Comparison of ENCODE assay signal across 11 mouse cellular contexts in the genomic region with DNA sequence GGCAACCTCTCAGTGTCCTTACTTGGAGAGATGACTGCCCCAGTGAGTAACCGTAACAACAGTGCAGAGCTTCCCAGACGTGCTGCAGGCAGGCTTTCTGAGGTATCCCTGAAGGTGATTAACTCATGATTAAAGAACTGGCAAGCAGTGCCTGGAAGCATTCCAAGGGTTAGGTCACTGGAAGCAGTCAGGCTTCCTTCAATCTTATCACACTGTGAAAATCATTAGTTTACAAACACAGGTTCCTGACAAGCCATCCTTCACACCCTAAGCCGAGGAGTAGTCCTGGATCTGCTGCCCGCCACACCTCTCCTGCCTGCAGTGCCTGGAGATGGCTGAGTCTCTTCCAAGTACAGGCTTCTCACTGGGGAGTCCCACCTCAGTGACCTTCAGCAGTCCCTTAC.
DNase-seq lines count a peak whose midpoint lies in the region; ATAC-seq lines count a peak whose summit lies in the region.
"Had no signal": no experiment of that assay in that cellular context is flagged by ENCODE, and none has a peak within 500 bp of the region (broad histone marks: within the 10 kb centered on the region; RNA-seq: fewer than 3 reads in every experiment).

No protein-coding gene starts in this region.

- no peak overlapping the region for H3K4me2 ChIP-seq in hindbrain, embryonic 15.5 days
- no peak overlapping the region for H3K4me2 ChIP-seq in hindbrain, embryonic 13.5 days

- H3K4me3 ChIP-seq in hindbrain, embryonic 15.5 days, result no peak overlapping the region
- H3K4me3 ChIP-seq in hindbrain, embryonic 13.5 days, result no peak overlapping the region

- H3K27ac ChIP-seq in hindbrain, embryonic 15.5 days (replicated peaks), result no peak overlapping the region
- no peak overlapping the region for H3K27ac ChIP-seq in hindbrain, embryonic 13.5 days
- H3K27ac ChIP-seq: kidney, postnatal 0 days had no signal

- no peaks in the 10 kb centered on the region for H3K27me3 ChIP-seq in hindbrain, embryonic 15.5 days
- no peaks in the 10 kb centered on the region for H3K27me3 ChIP-seq in hindbrain, embryonic 13.5 days

- no peaks in the 10 kb centered on the region for H3K9me3 ChIP-seq in hindbrain, embryonic 15.5 days
- no peaks in the 10 kb centered on the region for H3K9me3 ChIP-seq in hindbrain, embryonic 13.5 days

- H3K4me1 ChIP-seq in hindbrain, embryonic 15.5 days (replicated peaks), result no peaks in the 10 kb centered on the region
- peaks cover 14% of the 10 kb centered on the region for H3K4me1 ChIP-seq in hindbrain, embryonic 13.5 days (replicated peaks)

- WGBS in hindbrain, embryonic 15.5 days, result 32% methylated on average over 4 of the region's 4 CpGs
- 45% methylated on average over 4 of the region's 4 CpGs for WGBS in hindbrain, embryonic 13.5 days
- 11% methylated on average over 4 of the region's 4 CpGs for WGBS in large intestine, adult 2 months

- H3K36me3 ChIP-seq in hindbrain, embryonic 15.5 days, result no peaks in the 10 kb centered on the region
- no peaks in the 10 kb centered on the region for H3K36me3 ChIP-seq in hindbrain, embryonic 13.5 days

- ATAC-seq in hindbrain, embryonic 15.5 days (ENCODE audit: low FRiP score, low read depth), result 0 out of 2 replicates have a peak, but pooled peaks have one; percentile 72
- ATAC-seq in hindbrain, embryonic 13.5 days (ENCODE audit: low FRiP score), result no peak

- peak; percentile 37 for DNase-seq in ZHBTc4 (ENCODE audit: low read depth, low spot score)
- peak; percentile 21 to 55 for DNase-seq in heart, adult 9 months (ENCODE audit: low spot score in 2 of 2)
- peak; percentile 68 for DNase-seq in large intestine, adult 2 months (ENCODE audit: low read depth, low spot score)
- DNase-seq in kidney, postnatal 4 days, result no peak
- no peak for DNase-seq in left cerebral cortex, adult 11 months (ENCODE audit: low spot score)
- DNase-seq in testis, postnatal 14 days (ENCODE audit: low spot score), result no peak
- DNase-seq: right cerebral cortex, postnatal 14 days; thymus, postnatal 4 days had no signal

- no peak overlapping the region for H3K9ac ChIP-seq in hindbrain, embryonic 15.5 days
- H3K9ac ChIP-seq in hindbrain, embryonic 13.5 days, result no peak overlapping the region

Comparison
In these comparisons a context has a peak if more than half of its experiments do, and no peak if none do; other contexts are left out.
1. DNase-seq: peak in ZHBTc4 (single experiment), heart, adult 9 months (2 of 2) and large intestine, adult 2 months (single experiment); none in kidney, postnatal 4 days (0 of 2), left cerebral cortex, adult 11 months (single experiment) and testis, postnatal 14 days (single experiment).